Mouse (Mus musculus) CH12F3 (cell line): ENCODE measurements at regions not wholly inside any gene's neighbourhood (a gene's known extent, or its start where the extent isn't known, plus 50 kb on each side); places are given as distances from the start of the nearest gene placed in this dataset.
"Not testable (repeated sequence)": the region's sequence is repeated elsewhere in the genome, so short reads cannot be mapped to it uniquely, and the experiment has no call there.

Experiments used
- in situ Hi-C: fragments of 300-500 bp; cut with MboI; formaldehyde crosslinking; loops from 2 replicates; pipeline ENCODE4 v1.14.3; 2020; ENCODE audit warnings: low sequenced_read_pairs

DNA sequence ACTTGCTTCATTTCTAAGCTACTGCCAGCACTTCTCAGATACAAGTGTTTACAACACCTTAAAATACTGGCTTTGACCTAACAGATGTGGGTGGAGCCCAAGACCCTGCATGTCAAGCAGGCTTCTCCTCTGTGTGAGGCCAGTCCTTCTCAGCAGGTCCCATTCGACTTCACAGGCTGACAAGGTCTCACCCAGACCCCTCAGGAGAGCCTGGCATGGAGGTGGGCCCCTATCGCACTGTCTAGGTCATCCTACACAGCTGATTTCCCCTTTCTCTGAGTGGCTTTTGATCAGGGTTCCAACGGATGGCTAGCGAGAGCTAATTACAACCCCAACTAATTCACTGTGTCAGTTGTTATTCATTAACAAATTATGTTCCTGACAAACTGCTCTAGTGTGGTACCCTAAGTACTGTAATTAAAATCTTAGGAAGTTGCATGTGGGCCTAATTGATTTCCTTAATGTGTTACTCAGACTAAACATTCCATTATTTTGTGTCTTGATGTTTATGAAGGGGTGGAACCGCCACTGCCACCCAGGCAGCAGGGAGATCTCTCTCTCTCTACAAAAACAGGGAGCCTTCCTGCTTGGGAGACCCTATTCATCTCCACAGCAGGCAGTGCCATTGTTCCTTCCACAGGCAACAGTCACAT is 73.4 kb upstream of the Rad23b start:
- in situ Hi-C loops: no loop called here

DNA sequence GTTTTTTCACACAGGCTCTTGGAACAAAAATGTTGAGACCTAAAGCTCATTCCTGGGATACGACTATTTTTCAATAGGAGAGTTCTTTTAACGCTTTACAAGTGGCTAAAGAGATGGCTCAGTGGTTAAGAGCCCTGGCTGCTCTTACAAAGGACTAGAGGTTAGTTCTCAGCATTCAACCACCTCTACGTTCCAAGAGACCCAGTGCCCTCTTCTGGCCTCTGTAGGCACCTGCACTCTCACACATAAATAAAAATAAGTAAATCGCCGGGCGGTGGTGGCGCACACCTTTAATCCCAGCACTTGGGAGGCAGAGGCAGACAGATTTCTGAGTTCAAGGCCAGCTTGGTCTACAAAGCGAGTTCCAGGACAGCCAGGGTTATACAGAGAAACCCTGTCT is 70.5 kb upstream of the Rad23b start:
- in situ Hi-C loops: not testable (repeated sequence)

DNA sequence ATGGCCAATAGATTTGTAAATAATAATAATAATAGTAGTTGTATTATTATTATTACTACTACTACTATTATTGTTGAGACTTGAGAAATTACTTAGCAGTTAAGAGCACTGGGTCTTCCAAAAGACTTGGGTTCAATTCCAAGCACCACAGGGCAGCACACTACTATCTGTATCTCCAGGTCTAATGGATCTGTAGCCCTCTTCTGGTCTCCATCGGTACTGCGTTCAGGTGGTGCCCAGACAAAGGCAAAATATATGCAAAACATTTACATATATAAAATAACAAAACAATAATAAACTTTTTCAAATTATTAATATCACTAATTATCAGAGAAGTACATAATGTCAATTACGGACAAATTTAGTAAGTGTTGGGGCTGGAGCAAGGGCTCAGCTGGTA is 69.1 kb upstream of the Rad23b start:
- in situ Hi-C loops: no loop called here

DNA sequence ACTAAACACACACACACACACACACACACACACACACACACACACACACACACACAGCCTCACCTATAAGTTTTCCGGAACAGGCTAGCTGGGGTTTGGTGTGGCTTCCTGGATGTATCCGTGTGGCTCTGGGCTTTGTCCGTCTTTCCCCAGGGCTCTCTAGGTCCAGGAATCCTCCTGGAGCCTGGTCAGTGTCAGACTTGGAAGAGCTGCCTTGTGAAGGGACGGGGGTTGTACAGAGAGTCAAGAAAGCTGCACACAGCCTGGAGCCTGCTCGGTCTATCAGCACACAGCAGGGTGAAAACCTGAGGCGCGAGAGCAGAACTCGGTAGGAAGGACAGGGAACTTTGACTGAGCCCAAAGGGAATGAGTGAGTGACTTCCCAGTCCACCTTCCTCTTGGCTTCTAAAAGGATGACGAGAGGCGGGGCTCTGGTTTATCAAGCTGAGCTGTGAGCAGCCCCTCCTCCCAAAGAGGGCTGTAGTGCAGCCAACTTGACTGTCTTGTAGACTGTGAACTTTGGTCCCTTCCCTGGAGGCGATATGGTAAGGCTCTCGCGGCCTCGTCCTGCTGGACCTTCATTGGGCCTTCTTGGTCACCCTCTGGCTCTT is 68.3 kb upstream of the Rad23b start:
- in situ Hi-C loops: no loop called here

- in situ Hi-C loops: no loop called here
Observed at GRCm38 (mm10) chr4:55282474-55282873, 67.4 kb upstream of the Rad23b start.

- in situ Hi-C loops: no loop called here
Observed at GRCm38 (mm10) chr4:55284722-55285225, 65.1 kb upstream of the Rad23b start.

- in situ Hi-C loops: no loop called here
Observed at GRCm38 (mm10) chr4:55285641-55286040, 64.2 kb upstream of the Rad23b start.

- in situ Hi-C loops: no loop called here
Observed at GRCm38 (mm10) chr4:55288456-55288855, 61.4 kb upstream of the Rad23b start.

DNA sequence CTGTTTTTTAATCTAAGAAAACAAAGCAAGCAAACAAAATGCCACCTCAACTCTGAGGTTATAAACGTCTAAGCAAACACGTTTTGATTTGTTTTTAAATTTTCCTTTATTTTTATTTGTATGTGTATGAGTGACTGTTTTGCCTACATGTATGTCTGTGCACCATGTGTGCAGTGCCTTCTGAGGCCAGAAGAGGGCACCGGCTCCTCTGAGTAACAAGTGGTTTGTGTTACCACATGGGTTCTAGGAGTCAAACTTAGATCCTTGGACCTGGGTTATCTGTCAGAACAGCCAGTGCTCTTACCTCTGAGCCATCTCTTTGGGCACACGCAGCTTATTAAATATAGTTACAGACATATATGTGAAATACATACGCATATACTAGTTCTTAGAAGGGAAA is 57.6 kb upstream of the Rad23b start:
- in situ Hi-C loops: no loop called here

DNA sequence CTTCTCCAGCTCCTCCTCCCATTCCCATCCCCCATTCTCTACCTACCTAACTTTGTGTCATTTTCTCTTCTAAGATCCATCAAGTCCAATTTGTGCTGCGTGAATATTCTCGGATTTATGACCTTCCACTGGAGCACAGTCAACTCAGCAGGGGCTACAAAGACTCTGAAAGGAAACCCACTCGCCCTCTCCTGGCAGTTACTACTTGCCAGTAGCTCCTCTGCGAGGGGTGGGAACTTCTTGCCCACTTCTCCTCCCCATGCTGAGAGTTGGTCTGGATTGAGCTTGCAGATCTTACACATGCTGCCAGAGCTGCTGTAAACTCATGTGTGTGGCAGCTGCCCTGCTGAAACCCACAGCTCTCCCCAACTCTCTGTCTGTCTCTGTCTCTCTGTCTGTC is 57.1 kb upstream of the Rad23b start:
- in situ Hi-C loops: no loop called here

DNA sequence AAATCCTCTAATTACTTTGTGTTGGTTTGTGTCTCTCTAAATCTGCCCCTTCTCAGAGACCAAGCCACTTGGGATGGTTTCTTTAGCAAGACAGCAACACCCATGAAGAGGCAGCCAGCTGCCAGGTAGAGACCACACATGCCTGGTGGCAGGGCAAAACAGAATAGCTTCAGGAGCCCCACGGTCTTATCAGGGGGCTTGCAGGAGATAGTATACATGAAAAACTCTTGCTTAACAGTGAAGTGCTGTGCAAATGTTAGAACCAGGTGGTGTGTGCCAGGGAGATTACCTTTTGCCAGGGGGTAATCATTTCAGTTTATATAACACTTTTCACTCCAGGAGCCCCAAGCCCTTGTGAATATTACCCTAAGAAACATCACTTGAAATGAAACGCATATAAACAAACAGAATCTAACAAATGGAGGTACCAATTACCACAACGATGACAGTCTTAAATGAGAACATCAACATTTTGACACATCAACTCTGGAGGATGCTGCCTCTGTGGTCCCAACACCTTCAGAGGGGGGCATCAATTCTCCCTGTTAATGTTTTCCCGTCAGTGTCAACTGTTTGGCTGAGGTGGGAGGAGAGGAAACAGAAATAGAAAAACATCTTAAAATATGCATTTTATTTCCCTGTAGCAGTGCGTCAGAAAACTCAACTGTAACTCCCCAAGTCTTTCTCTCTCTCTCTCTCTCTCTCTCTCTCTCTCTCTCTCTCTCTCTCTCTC is 56.3 kb upstream of the Rad23b start:
- in situ Hi-C loops: no loop called here

DNA sequence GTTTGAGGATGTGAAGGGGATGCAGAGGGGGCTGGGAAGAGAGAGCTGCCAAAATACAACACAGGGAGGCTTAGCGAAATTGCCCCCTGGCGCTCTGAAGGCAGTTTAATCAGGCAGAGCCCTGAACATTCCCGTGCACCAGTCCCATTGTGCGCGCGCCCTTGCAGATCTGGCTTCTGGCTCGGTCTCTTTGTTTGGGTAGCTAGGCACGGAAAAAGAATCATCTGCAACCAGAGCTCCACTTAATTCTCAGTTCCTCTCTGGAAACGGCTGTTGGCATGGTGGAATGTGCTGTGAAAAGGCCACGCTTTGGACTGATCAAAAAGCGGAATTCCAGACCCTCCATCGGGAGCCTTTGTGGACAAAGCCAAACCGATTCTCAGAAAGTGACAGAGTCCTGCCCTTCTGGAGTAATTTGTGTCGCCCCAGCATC is 55.6 kb upstream of the Rad23b start:
- in situ Hi-C loops: no loop called here

DNA sequence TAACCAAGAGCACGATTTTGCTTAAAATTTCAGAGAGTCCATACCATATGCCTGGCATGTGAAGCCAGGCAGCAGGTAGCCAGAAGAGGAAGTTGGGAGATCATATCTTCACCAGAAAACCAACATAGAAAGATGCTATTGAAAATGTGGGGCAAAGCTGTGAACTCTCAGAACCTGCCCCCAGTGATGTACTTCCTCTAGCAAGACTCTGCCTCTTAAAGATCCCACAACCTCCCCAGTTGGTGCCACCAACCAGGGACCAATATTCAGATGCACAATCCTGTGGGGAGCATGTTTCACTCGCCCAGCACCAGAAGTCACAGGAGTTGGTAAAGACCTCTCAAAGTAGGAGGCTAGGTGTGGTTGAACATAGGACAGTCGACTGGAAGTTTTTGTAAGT is 52.0 kb upstream of the Rad23b start:
- in situ Hi-C loops: no loop called here
